ENCODE assay signal across 20 mouse cellular contexts in genomic region chr14:75242087-75242486, GRCm38 (mm10). TPM values are rescaled to one million over a fixed set of nuclear protein-coding genes. Genes with fewer than 3 reads are reported as not detected.
DNase-seq lines count a peak whose midpoint lies in the region; ATAC-seq and TF ChIP-seq lines count a peak whose summit lies in the region.
"Had no signal": no experiment of that assay in that cellular context is flagged by ENCODE, and none has a peak within 500 bp of the region (broad histone marks: within the 10 kb centered on the region; RNA-seq: fewer than 3 reads in every experiment).

TSS of gene Cpb2 (plus strand) at chr14:75242287.

- H3K9me3 ChIP-seq in intestine, embryonic 16.5 days (ENCODE audit: control insufficient read depth, low read length) = no peaks in the 10 kb centered on the region
- H3K9me3 ChIP-seq in liver, embryonic 14.5 days (ENCODE audit: control insufficient read depth, low read length) = no peaks in the 10 kb centered on the region
- H3K9me3 ChIP-seq: heart, embryonic 13.5 days; hindbrain, embryonic 15.5 days; limb, embryonic 12.5 days; midbrain, embryonic 13.5 days; neural tube, embryonic 15.5 days had no signal

- H3K36me3 ChIP-seq in intestine, embryonic 16.5 days (ENCODE audit: control insufficient read depth, insufficient read depth, low read length) = no peaks in the 10 kb centered on the region
- H3K36me3 ChIP-seq in liver, embryonic 14.5 days (replicated peaks; ENCODE audit: control insufficient read depth, insufficient read depth, low read depth) = no peaks in the 10 kb centered on the region
- H3K36me3 ChIP-seq: heart, embryonic 13.5 days; hindbrain, embryonic 15.5 days; limb, embryonic 12.5 days; midbrain, embryonic 13.5 days; neural tube, embryonic 15.5 days had no signal

- H3K4me2 ChIP-seq in intestine, embryonic 16.5 days (ENCODE audit: low read depth, low read length) = no peak within 1 kb of the TSS
- peak within 1 kb of the TSS; percentile 18 for H3K4me2 ChIP-seq in liver, embryonic 14.5 days (ENCODE audit: low read depth)
- H3K4me2 ChIP-seq: heart, embryonic 13.5 days; hindbrain, embryonic 15.5 days; limb, embryonic 12.5 days; midbrain, embryonic 13.5 days; neural tube, embryonic 15.5 days had no signal

- no peak within 1 kb of the TSS for H3K27ac ChIP-seq in intestine, embryonic 16.5 days (ENCODE audit: low read length)
- H3K27ac ChIP-seq in liver, embryonic 14.5 days = no peak within 1 kb of the TSS
- H3K27ac ChIP-seq: gastrocnemius, adult 2 months; heart, embryonic 13.5 days; hindbrain, embryonic 15.5 days; layer of hippocampus, adult 2 months; left cerebral cortex, adult 2 months; limb, embryonic 12.5 days; midbrain, embryonic 13.5 days; neural tube, embryonic 15.5 days had no signal

- no peaks in the 10 kb centered on the region for H3K4me1 ChIP-seq in intestine, embryonic 16.5 days (ENCODE audit: control insufficient read depth, insufficient read depth, low read length)
- peaks cover 2 to 11% of the 10 kb centered on the region in 2 experiments; a peak in 3 of 4 replicates for H3K4me1 ChIP-seq in liver, embryonic 14.5 days (replicated peaks; ENCODE audit: control insufficient read depth in 2 of 2, insufficient read depth in 2 of 2, low read length in 1 of 2)
- H3K4me1 ChIP-seq: heart, embryonic 13.5 days; hindbrain, embryonic 15.5 days; limb, embryonic 12.5 days; neural tube, embryonic 15.5 days had no signal

- no peak for TF ChIP-seq EP300 in liver, embryonic 14.5 days (IDR thresholded peaks at IDR 0.05; ENCODE audit: low read depth)

- DNase-seq in kidney, adult 18-20 months = peak; percentile 25
- peak; percentile 13 for DNase-seq in kidney, postnatal 10 days
- no peak for DNase-seq in liver, embryonic 14.5 days (ENCODE audit: low read depth in 3 of 3, low spot score in 3 of 3)
- no peak for DNase-seq in cerebellum, postnatal 25 days
- no peak for DNase-seq in layer of hippocampus, adult 18-20 months (ENCODE audit: low spot score in 2 of 2)
- no peak for DNase-seq in left cerebral cortex, adult 18-20 months (ENCODE audit: low spot score in 2 of 2)
- DNase-seq: gastrocnemius, adult 2 months; heart, postnatal 36 days had no signal

- no peaks in the 10 kb centered on the region for H3K27me3 ChIP-seq in intestine, embryonic 16.5 days (replicated peaks; ENCODE audit: control insufficient read depth, insufficient read depth, low read length)
- H3K27me3 ChIP-seq in liver, embryonic 14.5 days (ENCODE audit: control insufficient read depth, insufficient read depth, low read length) = no peaks in the 10 kb centered on the region
- H3K27me3 ChIP-seq: heart, embryonic 13.5 days; hindbrain, embryonic 15.5 days; limb, embryonic 12.5 days; neural tube, embryonic 15.5 days had no signal

- WGBS in intestine, embryonic 16.5 days = 61% methylated on average over 5 of the region's 5 CpGs
- WGBS in liver, embryonic 14.5 days (ENCODE audit: insufficient replicate concordance) = 58% methylated on average over 5 of the region's 5 CpGs

- ATAC-seq in intestine, embryonic 16.5 days = peak; percentile 66
- ATAC-seq in liver, embryonic 14.5 days (ENCODE audit: insufficient read depth) = peak; percentile 50
- ATAC-seq: midbrain, embryonic 13.5 days had no signal

- no peak for TF ChIP-seq CTCF in liver, embryonic 14.5 days (IDR thresholded peaks at IDR 0.05; ENCODE audit: low read depth)

- H3K9ac ChIP-seq in intestine, embryonic 16.5 days (ENCODE audit: low read depth, low read length) = no peak within 1 kb of the TSS
- no peak within 1 kb of the TSS for H3K9ac ChIP-seq in liver, embryonic 14.5 days (replicated peaks)
- H3K9ac ChIP-seq: heart, embryonic 13.5 days; hindbrain, embryonic 15.5 days; limb, embryonic 12.5 days; midbrain, embryonic 13.5 days; neural tube, embryonic 15.5 days had no signal

- H3K4me3 ChIP-seq in intestine, embryonic 16.5 days (ENCODE audit: low read length) = no peak within 1 kb of the TSS
- peak within 1 kb of the TSS; percentile 33 to 40 for H3K4me3 ChIP-seq in liver, embryonic 14.5 days (ENCODE audit: insufficient read depth in 1 of 2, low read depth in 2 of 2, low read length in 2 of 2)
- H3K4me3 ChIP-seq: gastrocnemius, adult 2 months; heart, embryonic 13.5 days; hindbrain, embryonic 15.5 days; layer of hippocampus, adult 2 months; left cerebral cortex, adult 2 months; limb, embryonic 12.5 days; midbrain, embryonic 13.5 days; neural tube, embryonic 15.5 days had no signal

RNA-seq across cellular contexts. Expression of gene Cpb2, which starts in this region (rescaled TPM):
- polyA plus RNA-seq in intestine, embryonic 16.5 days (2015; fragmentation: Nextera tagmentation; extraction: Ambion mirVana) = 4.7 and 6.8 TPM in 2 replicates
- 59.7 and 62.1 TPM in 2 replicates for polyA plus RNA-seq in liver, embryonic 14.5 days (2012; rRNA removed)
- polyA plus RNA-seq in liver, embryonic 14.5 days (2014; fragmentation: Nextera tagmentation; extraction: Ambion mirVana) = 93.5 and 106 TPM in 2 replicates
- not detected for total RNA-seq in layer of hippocampus, adult 18-20 months (2021)
- not detected for total RNA-seq in left cerebral cortex, adult 18-20 months (2021)
- total RNA-seq: common myeloid progenitor, adult 5-6 weeks; gastrocnemius, adult 2 months; granulocyte monocyte progenitor cell, adult 5-6 weeks; heart, postnatal 36 days; layer of hippocampus, adult 2 months; left cerebral cortex, adult 2 months; megakaryocyte progenitor cell, adult 5-6 weeks had no signal
- polyA plus RNA-seq: embryonic facial prominence, embryonic 11.5 days; hindbrain, embryonic 15.5 days; limb, embryonic 12.5 days; neural tube, embryonic 15.5 days had no signal

Comparison
In these comparisons a context has a peak if more than half of its experiments do, and no peak if none do; other contexts are left out.
1. DNase-seq: peak in kidney, adult 18-20 months (single experiment) and kidney, postnatal 10 days (single experiment); none in liver, embryonic 14.5 days (0 of 3), cerebellum, postnatal 25 days (0 of 2), layer of hippocampus, adult 18-20 months (0 of 2) and left cerebral cortex, adult 18-20 months (0 of 2).